Mouse (Mus musculus) kidney, embryonic 14.5 days (tissue): ENCODE data around the gene Lrsam1. TPM values are rescaled to one million over a fixed set of nuclear protein-coding genes. Genes with fewer than 3 reads are reported as not detected.

ENCODE experiments used
- ATAC-seq: fragments of 200-750 bp; cut with Nextera tagmentation; 2 replicates; pipeline ENCODE4 v1.8.0; 2017; ENCODE audit warnings: moderate number of reproducible peaks, mild to moderate bottlenecking, moderate TSS enrichment, moderate library complexity; ENCODE audit not compliant: low FRiP score, low TSS enrichment
- H3K27ac ChIP-seq: fragments of 300-500 bp; sonication (generic); 2 replicates; pipeline ENCODE4 v1.5.1; 2014; ENCODE audit warnings: low read depth, mild to moderate bottlenecking, low read length, moderate library complexity, mixed read lengths
- H3K27me3 ChIP-seq: fragments of 300-500 bp; sonication (generic); 2 replicates; pipeline ENCODE4 v1.6.1; 2014; ENCODE audit warnings: mild to moderate bottlenecking, low read length; ENCODE audit not compliant: control insufficient read depth, insufficient read depth
- H3K36me3 ChIP-seq: fragments of 300-500 bp; sonication (generic); 2 replicates; pipeline ENCODE4 v1.6.1; 2014; ENCODE audit warnings: low read length, mixed read lengths; ENCODE audit not compliant: control insufficient read depth, insufficient read depth
- H3K4me1 ChIP-seq: fragments of 300-500 bp; sonication (generic); 2 replicates; pipeline ENCODE4 v1.6.1; 2014; ENCODE audit warnings: low read length, mixed read lengths; ENCODE audit not compliant: control insufficient read depth, insufficient read depth
- H3K4me2 ChIP-seq: fragments of 300-500 bp; sonication (generic); replicated peaks from 2 replicates; pipeline ENCODE4 v1.6.1; 2014; ENCODE audit warnings: low read depth, mild to moderate bottlenecking, low read length
- H3K4me3 ChIP-seq: fragments of 300-500 bp; sonication (generic); 2 replicates; pipeline ENCODE4 v1.5.1; 2014; ENCODE audit warnings: mild to moderate bottlenecking, low read length
- H3K9ac ChIP-seq: fragments of 300-500 bp; sonication (generic); 2 replicates; pipeline ENCODE4 v1.6.1; 2014; ENCODE audit warnings: low read depth, mild to moderate bottlenecking, low read length, moderate library complexity
- H3K9me3 ChIP-seq: fragments of 300-500 bp; sonication (generic); 2 replicates; pipeline ENCODE4 v1.6.1; 2016; ENCODE audit warnings: low read length; ENCODE audit not compliant: control insufficient read depth
- WGBS: fragments of 180-500 bp; shearing (Covaris S2); extraction: QIAGEN DNeasy Blood & Tissue Kit; methylation state at CpG from one replicate; pipeline ENCODE4 v1.1.7; 2014; 5-methylcytosine and 5-hydroxymethylcytosine counted together
- polyA plus RNA-seq: library from polyadenylated mRNA; unstranded; fragments of >200 nt; fragmentation: Nextera tagmentation; extraction: Ambion mirVana; gene quantifications from 2 replicates; pipeline ENCODE4 v1.2.1, GENCODE M21; 2014

Gene Lrsam1
- polyA plus RNA-seq, 1 experiment from 2014 or later, result 8.8 TPM

- H3K4me1 ChIP-seq, result no peaks in the 10 kb centered on the region
- no peak overlapping the region for H3K4me3 ChIP-seq
- no peak for ATAC-seq
- H3K27me3 ChIP-seq, result no peaks in the 10 kb centered on the region
- H3K9ac ChIP-seq, result no peak overlapping the region
- H3K27ac ChIP-seq, result no peak overlapping the region
- no peaks in the 10 kb centered on the region for H3K9me3 ChIP-seq
- WGBS, result 77% methylated on average over 5 of the region's 5 CpGs
- no peak overlapping the region for H3K4me2 ChIP-seq
- peaks cover 31% of the 10 kb centered on the region for H3K36me3 ChIP-seq
Observed at GRCm38 (mm10) chr2:32939418-32939817, 22.0 kb downstream of the Lrsam1 start.

- H3K27me3 ChIP-seq, result no peaks in the 10 kb centered on the region
- H3K36me3 ChIP-seq, result peaks cover 28% of the 10 kb centered on the region
- ATAC-seq, result no peak
- no peaks in the 10 kb centered on the region for H3K4me1 ChIP-seq
- no peak overlapping the region for H3K27ac ChIP-seq
- H3K9me3 ChIP-seq, result no peaks in the 10 kb centered on the region
- H3K9ac ChIP-seq, result no peak overlapping the region
- WGBS, result 96% methylated on average over 5 of the region's 5 CpGs
- H3K4me2 ChIP-seq, result no peak overlapping the region
- H3K4me3 ChIP-seq, result no peak overlapping the region
Observed at GRCm38 (mm10) chr2:32938741-32939140, 22.7 kb downstream of the Lrsam1 start.

GRCm38 (mm10) chr2:32931730-32932129 is 29.7 kb downstream of the Lrsam1 start:
- WGBS, result 81% methylated on average over 7 of the region's 7 CpGs
- H3K4me2 ChIP-seq, result no peak overlapping the region
- no peaks in the 10 kb centered on the region for H3K4me1 ChIP-seq
- H3K9me3 ChIP-seq, result no peaks in the 10 kb centered on the region
- no peak overlapping the region for H3K4me3 ChIP-seq
- H3K36me3 ChIP-seq, result peaks cover 28% of the 10 kb centered on the region
- H3K27ac ChIP-seq, result no peak overlapping the region
- no peak for ATAC-seq
- no peaks in the 10 kb centered on the region for H3K27me3 ChIP-seq
- no peak overlapping the region for H3K9ac ChIP-seq

GRCm38 (mm10) chr2:32928947-32929829 is 32.2 kb downstream of the Lrsam1 start:
- H3K36me3 ChIP-seq, result peaks cover 19% of the 10 kb centered on the region; the same call in 1 of the 2 replicates
- 83% methylated on average over 19 of the region's 19 CpGs for WGBS
- no peak overlapping the region for H3K4me2 ChIP-seq
- ATAC-seq, result no peak
- H3K27me3 ChIP-seq, result no peaks in the 10 kb centered on the region
- H3K27ac ChIP-seq, result no peak overlapping the region
- no peaks in the 10 kb centered on the region for H3K9me3 ChIP-seq
- 0 out of 2 replicates have a peak overlapping the region, but pooled peaks have one; percentile 28 for H3K9ac ChIP-seq
- no peak overlapping the region for H3K4me3 ChIP-seq
- no peaks in the 10 kb centered on the region for H3K4me1 ChIP-seq

- Histone ChIP-seq H3K27ac (no peak overlapping the region), H3K27me3 (no peaks in the 10 kb centered on the region), H3K4me2 (no peak overlapping the region), H3K9ac (0 out of 2 replicates have a peak overlapping the region, but pooled peaks have one; percentile 28), H3K9me3 (no peaks in the 10 kb centered on the region), H3K4me1 (no peaks in the 10 kb centered on the region), H3K4me3 (no peak overlapping the region), H3K36me3 (peaks cover 23% of the 10 kb centered on the region)
- peak; percentile 59 for ATAC-seq
- WGBS, result 31% methylated on average over 10 of the region's 10 CpGs
Observed at GRCm38 (mm10) chr2:32928235-32928946, 33.0 kb downstream of the Lrsam1 start.

- H3K4me2 ChIP-seq, result no peak overlapping the region
- H3K9ac ChIP-seq, result no peak overlapping the region
- H3K36me3 ChIP-seq, result peaks cover 22% of the 10 kb centered on the region
- no peaks in the 10 kb centered on the region for H3K27me3 ChIP-seq
- WGBS, result 79% methylated on average over 15 of the region's 15 CpGs
- H3K4me1 ChIP-seq, result no peaks in the 10 kb centered on the region
- peak; percentile 24; the same call in 1 of the 2 replicates for ATAC-seq
- H3K4me3 ChIP-seq, result no peak overlapping the region
- H3K9me3 ChIP-seq, result no peaks in the 10 kb centered on the region
- no peak overlapping the region for H3K27ac ChIP-seq
Observed at GRCm38 (mm10) chr2:32927624-32928234, 33.7 kb downstream of the Lrsam1 start.

- H3K36me3 ChIP-seq, result peaks cover 33% of the 10 kb centered on the region
- no peak overlapping the region for H3K4me2 ChIP-seq
- ATAC-seq, result no peak
- no peak overlapping the region for H3K4me3 ChIP-seq
- no peaks in the 10 kb centered on the region for H3K9me3 ChIP-seq
- H3K27me3 ChIP-seq, result no peaks in the 10 kb centered on the region
- H3K9ac ChIP-seq, result no peak overlapping the region
- no peaks in the 10 kb centered on the region for H3K4me1 ChIP-seq
- 92% methylated on average over 12 of the region's 12 CpGs for whole genome bisulfite sequencing
- H3K27ac ChIP-seq, result no peak overlapping the region
Observed at GRCm38 (mm10) chr2:32926330-32927075, 34.9 kb downstream of the Lrsam1 start.

GRCm38 (mm10) chr2:32924306-32924844 is 37.0 kb downstream of the Lrsam1 start:
- 72% methylated on average over 10 of the region's 10 CpGs for WGBS
- Histone ChIP-seq H3K9me3 (no peaks in the 10 kb centered on the region), H3K4me1 (no peaks in the 10 kb centered on the region), H3K9ac (no peak overlapping the region), H3K4me2 (no peak overlapping the region), H3K27ac (no peak overlapping the region), H3K4me3 (no peak overlapping the region), H3K36me3 (peaks cover 54% of the 10 kb centered on the region), H3K27me3 (no peaks in the 10 kb centered on the region)
- no peak for ATAC-seq
